Mouse (Mus musculus) heart, embryonic 16.5 days (tissue): ENCODE results near the gene Ccdc149. TPM values are rescaled to one million over a fixed set of nuclear protein-coding genes. Genes with fewer than 3 reads are reported as not detected.

ENCODE experiments used
- ATAC-seq: fragments of 200-750 bp; cut with Nextera tagmentation; replicated peaks from 2 replicates; pipeline ENCODE4 v1.8.0; 2017; ENCODE audit warnings: moderate number of reproducible peaks; ENCODE audit not compliant: insufficient read depth, low FRiP score; ENCODE audit errors: extremely low read depth
- H3K27ac ChIP-seq: fragments of 300-500 bp; sonication (generic); 2 replicates; pipeline ENCODE4 v1.5.1; 2014; ENCODE audit warnings: mild to moderate bottlenecking, low read length, control low read depth, moderate library complexity
- H3K27me3 ChIP-seq: fragments of 300-500 bp; sonication (generic); 2 replicates; pipeline ENCODE4 v1.6.1; 2014; ENCODE audit warnings: low read length, mixed read lengths; ENCODE audit not compliant: control insufficient read depth, insufficient read depth
- H3K36me3 ChIP-seq: fragments of 300-500 bp; sonication (generic); 2 replicates; pipeline ENCODE4 v1.6.1; 2014; ENCODE audit not compliant: control insufficient read depth, insufficient read depth
- H3K4me1 ChIP-seq: fragments of 300-500 bp; sonication (generic); 2 replicates; pipeline ENCODE4 v1.6.1; 2014; ENCODE audit warnings: low read length, mixed read lengths; ENCODE audit not compliant: control insufficient read depth, insufficient read depth
- H3K4me2 ChIP-seq: fragments of 300-500 bp; sonication (generic); 2 replicates; pipeline ENCODE4 v1.6.1; 2014; ENCODE audit warnings: low read depth, mild to moderate bottlenecking, control low read depth, low read length
- H3K4me3 ChIP-seq: fragments of 300-500 bp; sonication (generic); 2 replicates; pipeline ENCODE4 v1.5.1; 2014; ENCODE audit warnings: mild to moderate bottlenecking, control low read depth, low read length
- H3K9ac ChIP-seq: fragments of 300-500 bp; sonication (generic); 2 replicates; pipeline ENCODE4 v1.6.1; 2014; ENCODE audit warnings: low read length, control low read depth
- H3K9me3 ChIP-seq: fragments of 300-500 bp; sonication (generic); replicated peaks from 2 replicates; pipeline ENCODE4 v1.6.1; 2016; ENCODE audit warnings: low read length; ENCODE audit not compliant: control insufficient read depth
- WGBS: fragments of 180-500 bp; shearing (Covaris S2); extraction: QIAGEN DNeasy Blood & Tissue Kit; methylation state at CpG from one replicate; pipeline ENCODE4 v1.1.7; 2014; 5-methylcytosine and 5-hydroxymethylcytosine counted together
- polyA plus RNA-seq: library from polyadenylated mRNA; unstranded; fragments of >200 nt; fragmentation: Nextera tagmentation; extraction: Ambion mirVana; gene quantifications from 2 replicates; pipeline ENCODE4 v1.2.1, GENCODE M21; 2015

Gene Ccdc149
- polyA plus RNA-seq, 1 experiment from 2014 or later: 2.9 TPM

DNA sequence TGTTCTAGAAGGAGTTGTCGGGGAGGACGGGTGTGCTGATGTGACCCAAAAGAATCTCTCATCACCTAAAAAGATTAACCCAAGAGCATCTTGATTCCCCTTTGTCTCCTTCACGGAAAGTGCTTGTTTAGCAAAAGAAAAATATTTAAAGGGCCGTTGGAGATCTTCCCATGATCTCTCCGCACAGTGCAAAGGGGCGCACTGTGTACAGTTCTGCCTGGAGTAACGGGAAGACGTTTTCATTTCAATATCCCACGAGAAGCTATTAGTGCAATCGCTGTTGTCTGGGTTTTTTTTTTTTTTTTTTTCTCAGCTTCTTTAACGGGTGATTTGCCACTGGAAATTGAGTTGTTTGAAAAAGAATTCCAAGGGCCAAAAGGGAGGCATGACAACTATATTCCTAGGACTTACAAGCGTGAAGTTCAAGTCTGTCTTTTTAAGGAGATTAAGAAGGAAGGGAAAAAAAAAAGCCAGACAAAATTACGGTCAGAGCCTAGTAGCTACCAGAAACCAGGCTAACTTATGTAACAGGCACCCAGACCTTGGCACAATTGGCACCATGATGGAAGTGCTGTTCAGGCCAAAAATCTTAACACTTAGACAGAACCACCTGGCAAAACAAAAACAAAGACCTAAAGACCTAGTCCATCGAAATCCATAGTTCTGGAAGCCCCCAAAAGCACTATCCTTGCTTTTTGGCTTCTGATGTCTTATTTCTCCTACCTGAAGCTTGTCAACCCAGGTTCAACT, 41.4 kb downstream of the Ccdc149 start:
- H3K27ac ChIP-seq: no peak overlapping the region
- H3K9ac ChIP-seq: no peak overlapping the region
- no peaks in the 10 kb centered on the region for H3K9me3 ChIP-seq
- no peaks in the 10 kb centered on the region for H3K4me1 ChIP-seq
- H3K4me2 ChIP-seq: no peak overlapping the region
- no peak for ATAC-seq
- 73% methylated on average over 14 of the region's 14 CpGs for WGBS
- no peaks in the 10 kb centered on the region for H3K27me3 ChIP-seq
- H3K4me3 ChIP-seq: no peak overlapping the region
- no peaks in the 10 kb centered on the region for H3K36me3 ChIP-seq

DNA sequence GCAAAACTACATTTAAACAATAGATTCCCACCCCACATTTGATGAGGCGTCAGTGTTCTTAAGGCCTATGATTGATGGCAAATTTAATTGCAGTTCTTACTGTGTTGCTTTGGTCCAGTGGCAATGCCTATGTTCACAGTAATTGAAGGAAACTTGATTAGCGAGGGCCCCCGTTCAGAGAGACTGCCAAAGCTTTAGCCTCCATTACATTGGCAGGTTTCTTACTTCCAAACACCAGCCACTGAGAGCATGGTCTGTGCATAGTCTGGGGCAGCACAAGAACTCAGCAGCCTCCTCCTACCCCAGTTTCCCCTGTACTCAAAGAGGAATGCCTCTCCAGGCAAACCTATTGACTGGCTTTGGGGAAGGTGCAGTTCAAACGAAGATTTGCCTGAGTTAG, 42.7 kb downstream of the Ccdc149 start:
- H3K27ac ChIP-seq: no peak overlapping the region
- H3K9ac ChIP-seq: no peak overlapping the region
- ATAC-seq: no peak
- 68% methylated on average over 4 of the region's 4 CpGs for WGBS
- no peaks in the 10 kb centered on the region for H3K4me1 ChIP-seq
- no peaks in the 10 kb centered on the region for H3K27me3 ChIP-seq
- no peak overlapping the region for H3K4me3 ChIP-seq
- no peaks in the 10 kb centered on the region for H3K36me3 ChIP-seq
- no peak overlapping the region for H3K4me2 ChIP-seq
- H3K9me3 ChIP-seq: no peaks in the 10 kb centered on the region

DNA sequence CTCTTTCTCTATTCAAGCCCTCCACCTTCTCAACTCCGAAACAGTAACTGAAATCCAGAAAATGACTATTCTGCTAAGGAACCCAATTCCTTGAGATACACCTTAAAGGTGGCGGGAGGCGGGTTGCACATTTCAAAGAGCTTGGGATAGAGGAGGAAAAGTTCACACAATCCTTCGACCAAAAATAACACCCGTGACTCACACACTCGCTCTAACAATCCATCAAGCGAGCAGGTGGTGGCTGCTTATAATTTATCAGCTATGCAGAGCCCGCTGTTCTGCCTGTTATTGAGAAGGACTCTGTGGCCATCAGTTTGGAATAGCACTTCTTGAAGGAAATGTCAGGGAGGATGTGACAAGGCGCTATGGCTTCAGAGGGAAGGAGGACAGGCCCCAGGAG, 45.5 kb downstream of the Ccdc149 start:
- 74% methylated on average over 9 of the region's 9 CpGs for WGBS
- Histone ChIP-seq H3K9me3 (no peaks in the 10 kb centered on the region), H3K4me2 (no peak overlapping the region), H3K9ac (no peak overlapping the region), H3K36me3 (no peaks in the 10 kb centered on the region), H3K27ac (no peak overlapping the region), H3K27me3 (no peaks in the 10 kb centered on the region), H3K4me1 (no peaks in the 10 kb centered on the region), H3K4me3 (no peak overlapping the region)
- no peak for ATAC-seq

DNA sequence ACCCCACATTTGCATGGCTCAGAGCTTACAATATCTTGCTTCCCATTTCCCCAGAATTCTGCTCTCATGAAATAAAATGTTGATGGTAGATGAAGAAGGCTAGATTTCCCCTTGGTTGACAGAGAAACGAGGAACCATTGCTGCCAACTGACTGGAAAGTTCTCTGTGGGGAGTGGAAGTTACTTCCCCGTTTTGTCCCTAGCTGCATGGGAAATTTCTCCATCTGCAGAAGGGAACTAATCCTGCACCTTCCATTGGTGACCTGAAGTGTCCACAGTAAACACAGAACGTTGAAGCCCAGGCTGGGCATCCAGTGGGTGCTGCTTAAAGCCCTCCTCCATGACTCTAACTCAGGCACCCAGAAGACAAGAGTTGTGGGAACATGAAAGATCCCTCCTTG, 47.4 kb downstream of the Ccdc149 start:
- Histone ChIP-seq H3K27ac (no peak overlapping the region), H3K36me3 (no peaks in the 10 kb centered on the region), H3K4me1 (no peaks in the 10 kb centered on the region), H3K9ac (no peak overlapping the region), H3K4me2 (no peak overlapping the region), H3K4me3 (no peak overlapping the region), H3K27me3 (no peaks in the 10 kb centered on the region), H3K9me3 (no peaks in the 10 kb centered on the region)
- ATAC-seq: no peak
- 52% methylated on average over 3 of the region's 3 CpGs for WGBS

DNA sequence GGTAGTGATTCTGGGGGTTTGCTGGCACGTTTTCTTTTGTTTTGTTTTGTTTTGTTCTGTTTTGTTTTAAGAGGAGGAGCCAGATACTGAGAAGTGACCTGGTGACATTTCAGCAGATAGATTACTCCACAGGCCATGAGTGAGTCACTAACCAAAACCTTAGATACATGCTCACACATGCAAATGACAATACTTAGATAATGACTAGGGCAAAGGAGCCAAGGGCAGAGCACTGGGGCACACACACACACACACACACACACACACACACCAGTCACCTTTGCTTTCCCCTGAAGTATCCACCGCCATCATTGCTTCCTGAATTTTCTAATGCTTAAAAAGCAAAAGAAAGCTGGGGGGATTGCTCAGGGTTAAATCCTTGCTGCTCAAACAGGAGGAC, 54.8 kb downstream of the Ccdc149 start:
- no peak overlapping the region for H3K4me2 ChIP-seq
- no peaks in the 10 kb centered on the region for H3K4me1 ChIP-seq
- no peak overlapping the region for H3K4me3 ChIP-seq
- no peak for ATAC-seq
- no peak overlapping the region for H3K27ac ChIP-seq
- no peaks in the 10 kb centered on the region for H3K36me3 ChIP-seq
- WGBS: 67% methylated on average over 2 of the region's 2 CpGs
- no peaks in the 10 kb centered on the region for H3K27me3 ChIP-seq
- no peak overlapping the region for H3K9ac ChIP-seq
- no peaks in the 10 kb centered on the region for H3K9me3 ChIP-seq

DNA sequence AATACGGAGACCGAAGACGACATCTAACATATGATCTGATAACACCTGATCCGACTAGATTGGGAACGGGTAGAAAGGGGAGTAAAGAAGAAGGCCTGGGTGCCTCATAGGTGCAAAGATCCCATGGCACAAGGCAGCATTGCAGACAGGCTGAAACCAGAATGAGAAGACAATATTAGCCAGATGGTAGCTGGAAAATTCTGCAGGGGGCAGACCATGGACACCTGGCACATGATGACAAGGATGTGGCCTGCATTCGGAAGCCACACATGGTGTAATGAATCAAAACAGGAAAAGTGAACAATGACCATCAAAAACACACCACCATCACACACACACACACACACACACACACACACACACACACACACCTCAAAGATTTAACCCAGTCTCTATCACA, 55.4 kb downstream of the Ccdc149 start:
- Histone ChIP-seq H3K27ac (no peak overlapping the region), H3K9me3 (no peaks in the 10 kb centered on the region), H3K36me3 (no peaks in the 10 kb centered on the region), H3K4me3 (no peak overlapping the region), H3K4me1 (no peaks in the 10 kb centered on the region), H3K9ac (no peak overlapping the region), H3K27me3 (no peaks in the 10 kb centered on the region), H3K4me2 (no peak overlapping the region)
- 78% methylated on average over 6 of the region's 6 CpGs for WGBS
- no peak for ATAC-seq

DNA sequence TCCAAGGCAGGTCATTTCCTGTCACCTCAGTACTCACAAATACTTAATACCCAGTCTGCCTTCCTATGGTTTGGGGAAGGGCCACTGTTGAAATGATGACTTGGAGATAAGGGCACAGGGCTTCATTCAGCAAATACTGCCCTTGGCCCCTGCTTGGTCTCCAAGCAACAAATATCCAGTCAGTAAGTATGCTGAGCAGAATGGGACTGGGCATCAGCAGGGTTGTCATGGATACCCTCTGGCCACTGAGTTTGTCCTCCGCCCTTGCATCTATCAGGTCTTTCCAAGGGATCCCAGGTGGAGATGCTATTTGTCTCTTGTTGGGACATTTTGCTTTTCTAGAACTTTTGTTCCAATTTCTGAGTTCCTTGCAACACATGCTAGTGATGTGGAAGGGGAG, 56.1 kb downstream of the Ccdc149 start:
- no peak overlapping the region for H3K9ac ChIP-seq
- no peak overlapping the region for H3K27ac ChIP-seq
- H3K27me3 ChIP-seq: no peaks in the 10 kb centered on the region
- no peaks in the 10 kb centered on the region for H3K9me3 ChIP-seq
- ATAC-seq: no peak
- WGBS: 86% methylated on average over 1 of the region's 1 CpGs
- no peaks in the 10 kb centered on the region for H3K36me3 ChIP-seq
- H3K4me3 ChIP-seq: no peak overlapping the region
- H3K4me1 ChIP-seq: no peaks in the 10 kb centered on the region
- H3K4me2 ChIP-seq: no peak overlapping the region

DNA sequence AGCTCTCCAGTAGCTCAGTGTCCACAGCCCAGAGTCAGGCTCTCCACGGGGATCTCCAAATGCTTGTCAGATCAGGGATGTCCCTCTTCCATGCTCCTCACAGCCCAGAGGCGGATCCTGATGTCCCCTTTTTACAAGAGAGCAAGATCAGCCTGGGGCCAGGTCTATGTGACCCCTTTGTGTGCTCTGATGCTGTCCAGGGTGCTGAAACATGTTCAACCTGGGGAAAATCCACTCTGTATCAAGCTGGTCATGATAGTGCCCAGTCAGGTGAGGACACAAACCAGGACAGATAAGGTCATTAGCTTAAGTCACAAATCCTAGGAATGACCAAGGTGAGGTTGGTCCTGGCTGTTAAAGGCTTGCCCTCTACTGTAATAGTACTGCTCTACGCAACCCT, 59.8 kb downstream of the Ccdc149 start:
- no peak overlapping the region for H3K27ac ChIP-seq
- no peak; the same call in 1 of the 2 replicates for ATAC-seq
- WGBS: 51% methylated on average over 3 of the region's 3 CpGs
- H3K4me1 ChIP-seq: peaks cover 2% of the 10 kb centered on the region; the same call in 1 of the 2 replicates
- no peaks in the 10 kb centered on the region for H3K36me3 ChIP-seq
- H3K27me3 ChIP-seq: no peaks in the 10 kb centered on the region
- no peaks in the 10 kb centered on the region for H3K9me3 ChIP-seq
- H3K9ac ChIP-seq: no peak overlapping the region
- no peak overlapping the region for H3K4me3 ChIP-seq
- no peak overlapping the region for H3K4me2 ChIP-seq

DNA sequence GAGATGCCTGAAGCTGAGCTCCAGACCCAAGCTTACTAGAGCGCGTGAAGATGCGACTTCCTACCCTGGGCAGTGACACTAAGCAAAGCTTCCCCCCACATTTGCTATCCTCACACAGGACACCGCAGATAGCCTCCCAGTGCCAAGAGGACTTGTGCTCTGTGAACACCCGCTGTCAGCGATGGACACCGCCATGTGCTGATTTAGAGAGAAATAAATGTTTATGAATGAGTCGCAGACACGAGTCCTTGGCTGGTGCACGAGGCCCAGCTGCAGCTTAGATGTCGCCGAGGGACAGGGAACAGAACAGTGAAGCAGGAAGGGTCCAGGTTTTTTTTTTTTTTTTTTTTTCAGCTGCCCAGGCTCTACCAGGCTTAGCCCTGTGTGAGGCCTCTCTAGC, 61.1 kb downstream of the Ccdc149 start:
- Histone ChIP-seq H3K4me3 (no peak overlapping the region), H3K9ac (no peak overlapping the region), H3K27me3 (no peaks in the 10 kb centered on the region), H3K27ac (no peak overlapping the region), H3K4me1 (peaks cover 2% of the 10 kb centered on the region; the same call in 1 of the 2 replicates), H3K9me3 (no peaks in the 10 kb centered on the region), H3K4me2 (no peak overlapping the region), H3K36me3 (no peaks in the 10 kb centered on the region)
- no peak for ATAC-seq
- 86% methylated on average over 12 of the region's 12 CpGs for WGBS
